Mouse (Mus musculus) thymus, postnatal 10 days (tissue): ENCODE data around the gene Rasl10b.

Experiments used
- DNase-seq, 2 experiments: peaks; one replicate each; pipeline ENCODE4 v3.0.0; 2021; ENCODE audit warnings: low spot score in 2 of 2

Gene Rasl10b

DNA sequence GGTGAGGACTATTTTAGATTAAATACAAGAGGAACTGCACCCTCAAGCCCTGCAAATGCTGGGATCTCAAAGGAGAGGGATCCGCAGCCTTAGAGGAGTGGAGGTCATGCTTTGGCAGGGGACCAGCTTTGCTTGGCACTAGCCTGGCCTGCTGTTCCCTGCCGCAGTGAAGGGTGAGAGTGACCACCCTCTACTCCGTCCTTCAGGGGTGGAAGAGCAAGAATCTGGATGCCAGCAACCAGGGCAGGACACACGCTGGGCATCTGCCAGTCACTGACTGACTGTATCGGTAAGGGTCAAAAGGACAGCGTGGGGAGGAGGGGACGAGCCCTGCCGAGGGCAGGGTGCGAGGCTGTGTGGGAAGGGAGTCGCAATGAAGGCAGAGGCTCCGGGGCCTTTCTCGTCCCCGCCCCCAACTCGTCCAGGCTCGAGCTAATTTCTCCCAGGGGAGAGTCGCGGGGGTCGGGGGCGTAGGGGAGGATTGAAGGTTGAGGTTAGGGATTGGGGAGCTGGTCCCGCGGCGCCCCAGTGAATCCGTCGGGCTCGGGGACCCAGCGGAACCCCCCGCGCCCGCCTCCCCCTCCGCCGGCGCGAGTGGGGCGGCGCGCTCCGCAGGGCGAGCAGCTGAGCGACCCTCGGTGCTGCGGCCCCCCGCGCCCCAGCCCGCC, at the start of gene Rasl10b:
TSS of gene Rasl10b (plus strand) at position 51 of the 668 bp plus-strand sequence.
- no peak for DNase-seq

DNA sequence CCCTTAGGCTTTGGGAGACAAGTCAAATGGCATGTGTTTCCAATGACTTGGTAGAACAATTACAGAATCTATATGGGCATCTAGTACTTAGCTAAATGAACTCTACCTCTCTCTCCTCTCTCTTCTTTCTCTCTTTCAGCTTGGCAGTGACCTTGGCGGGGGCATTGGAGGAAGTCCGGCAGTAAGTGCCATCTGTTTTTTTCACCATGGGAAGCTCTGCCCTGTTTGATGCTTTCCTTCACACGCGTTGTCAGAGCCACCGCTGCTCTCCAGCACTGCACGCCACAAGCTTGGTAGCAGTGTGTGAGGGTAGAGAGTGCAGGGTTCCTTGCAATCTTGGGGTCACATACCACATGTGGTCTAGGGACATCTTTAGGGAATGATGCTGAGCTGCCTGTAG, 44.3 kb upstream of the Rasl10b start:
- no peak for DNase-seq

DNA sequence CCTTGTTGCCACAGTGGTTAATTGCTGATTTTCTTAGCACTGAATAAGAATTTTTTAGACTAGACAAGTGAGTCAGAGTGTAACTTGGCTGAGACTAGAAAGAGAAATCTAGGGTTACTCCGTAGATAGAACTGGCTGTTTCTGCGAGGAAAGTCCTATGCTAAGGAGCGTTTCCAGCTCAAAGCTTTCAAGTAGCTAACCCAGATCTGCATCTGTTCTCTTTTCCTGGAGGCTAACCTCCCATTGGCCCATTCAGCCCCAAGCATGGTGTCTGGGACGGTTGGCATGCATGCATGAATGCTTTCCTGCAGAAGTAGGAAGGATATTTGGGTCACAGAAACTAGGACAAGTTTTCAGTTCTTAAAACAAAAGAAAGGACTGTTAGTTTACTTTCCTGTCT, 37.7 kb upstream of the Rasl10b start:
- DNase-seq, result no peak

DNA sequence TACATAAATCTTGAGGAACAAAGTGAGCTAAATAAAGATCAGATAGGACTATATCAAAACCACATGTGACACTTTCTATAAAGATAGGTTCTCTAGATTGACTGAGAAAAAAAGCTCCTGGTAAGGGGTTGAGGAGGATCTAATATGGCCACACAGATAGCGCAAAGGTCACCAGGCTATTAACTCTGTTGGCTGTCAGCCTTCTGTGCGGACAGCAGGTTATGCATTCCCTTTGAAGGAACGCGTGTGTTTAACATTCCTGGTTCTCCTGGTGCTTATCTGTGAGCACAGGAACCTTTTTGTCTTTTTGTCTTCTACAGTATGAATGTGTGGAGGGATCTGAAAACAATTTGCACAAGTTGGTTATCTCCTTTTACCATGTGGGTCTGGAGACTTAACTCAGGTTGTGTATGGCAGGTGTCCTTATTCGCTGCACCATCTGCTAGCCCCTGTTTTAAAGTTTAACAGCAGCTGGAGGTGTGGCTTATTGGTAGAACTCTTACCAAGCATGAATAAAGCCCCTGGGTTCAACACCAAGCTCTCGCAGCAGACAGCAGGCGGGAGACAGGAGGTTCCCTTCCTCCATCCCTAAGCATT, 29.1 kb upstream of the Rasl10b start:
- no peak for DNase-seq

DNA sequence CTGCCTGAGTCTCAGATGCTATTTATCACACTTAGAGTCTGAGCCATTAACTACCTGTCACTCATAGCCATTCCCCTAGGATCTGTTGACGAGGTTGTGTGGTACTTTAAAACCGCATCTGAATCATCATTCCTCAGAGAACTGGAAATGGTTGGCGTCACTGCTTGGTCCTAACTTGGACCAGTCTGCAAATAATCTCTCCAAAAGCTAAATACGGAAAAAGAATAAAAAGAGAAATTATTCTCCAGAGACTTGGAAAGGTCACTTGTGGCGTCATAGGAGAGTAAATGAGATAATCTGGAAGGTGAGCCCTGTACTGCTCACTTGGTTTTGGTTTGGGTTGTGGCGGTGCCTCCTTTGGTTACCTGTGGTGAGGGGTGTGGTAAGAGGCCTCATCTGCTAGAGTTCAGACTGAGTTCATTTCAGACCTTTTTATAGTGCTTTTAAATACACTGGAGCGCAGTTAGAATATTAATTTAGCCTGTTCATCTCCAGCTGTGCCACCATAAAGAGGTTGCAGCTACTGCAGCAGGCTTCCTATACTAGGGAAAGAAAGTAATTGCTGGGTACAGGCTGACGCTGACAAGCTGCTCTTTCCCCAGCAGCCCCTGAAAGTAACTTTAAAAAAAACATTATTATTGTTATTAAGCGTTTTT, 25.9 kb upstream of the Rasl10b start:
- no peak for DNase-seq

DNA sequence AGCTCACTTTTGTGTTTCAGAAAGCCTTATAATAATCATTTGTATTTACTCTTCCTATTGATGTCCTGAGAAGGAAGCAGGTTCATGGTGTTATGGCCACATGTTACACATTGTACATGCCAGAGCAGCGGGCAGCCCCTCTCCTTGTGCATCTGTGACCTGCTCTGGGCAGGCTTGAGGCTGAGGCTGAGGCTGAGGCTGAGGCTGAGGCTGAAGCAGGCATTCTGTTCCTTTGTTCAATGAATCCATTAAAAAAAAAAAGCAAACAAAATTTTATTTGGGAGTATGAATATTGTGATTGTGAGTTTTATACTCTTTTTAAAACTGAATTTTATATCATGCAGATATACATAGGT, 25.4 kb upstream of the Rasl10b start:
- DNase-seq, result no peak

DNA sequence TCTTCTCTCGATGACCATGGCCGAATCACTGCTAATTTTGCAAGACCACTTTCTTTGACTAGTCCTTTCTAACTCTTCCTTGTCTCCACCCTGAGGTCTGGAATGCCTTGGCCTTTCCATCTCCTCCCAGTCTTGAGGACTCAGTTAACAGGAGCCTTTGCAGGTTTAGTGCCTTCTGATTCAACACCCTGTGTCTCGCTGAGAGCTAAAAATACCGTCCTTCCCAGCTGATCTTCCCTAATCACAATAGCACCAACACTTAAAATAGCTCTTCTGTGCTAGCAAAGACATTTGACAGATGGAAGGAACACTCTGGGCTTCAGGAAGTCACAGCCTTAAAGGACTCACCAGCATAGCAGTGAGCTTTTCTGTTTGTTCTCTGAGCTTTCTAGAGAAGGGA, 15.9 kb upstream of the Rasl10b start:
- DNase-seq, result no peak

DNA sequence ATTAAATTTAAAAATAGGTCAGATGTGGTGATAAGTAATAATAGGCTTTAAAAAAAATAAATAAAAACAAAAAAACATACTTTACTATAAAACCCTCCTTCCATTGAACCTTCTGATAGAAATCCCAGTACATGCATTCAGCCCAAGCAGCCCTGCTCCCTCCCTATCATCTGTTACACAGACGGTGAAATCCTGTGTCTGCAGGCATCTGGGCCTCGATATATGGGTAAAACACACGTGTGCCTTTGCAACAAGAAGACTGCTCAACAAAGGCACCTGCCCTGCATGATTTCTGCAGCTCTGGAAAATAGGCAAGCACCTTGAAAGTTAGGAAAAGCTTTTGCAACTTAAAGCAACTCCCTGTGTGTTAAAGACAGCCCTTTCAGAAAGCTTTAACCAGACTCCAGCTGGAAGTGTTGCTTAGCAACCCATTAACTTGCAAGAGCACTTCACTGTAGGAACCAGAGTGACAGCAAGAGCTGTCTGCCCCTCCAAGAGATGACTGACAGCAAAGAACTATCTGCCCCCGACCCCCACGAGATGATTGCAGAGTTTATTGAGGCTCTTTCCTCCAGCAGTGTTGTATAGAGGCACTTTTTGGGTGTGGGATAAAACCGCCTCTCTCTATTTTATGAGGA, 14.0 kb upstream of the Rasl10b start:
- DNase-seq, result no peak

DNA sequence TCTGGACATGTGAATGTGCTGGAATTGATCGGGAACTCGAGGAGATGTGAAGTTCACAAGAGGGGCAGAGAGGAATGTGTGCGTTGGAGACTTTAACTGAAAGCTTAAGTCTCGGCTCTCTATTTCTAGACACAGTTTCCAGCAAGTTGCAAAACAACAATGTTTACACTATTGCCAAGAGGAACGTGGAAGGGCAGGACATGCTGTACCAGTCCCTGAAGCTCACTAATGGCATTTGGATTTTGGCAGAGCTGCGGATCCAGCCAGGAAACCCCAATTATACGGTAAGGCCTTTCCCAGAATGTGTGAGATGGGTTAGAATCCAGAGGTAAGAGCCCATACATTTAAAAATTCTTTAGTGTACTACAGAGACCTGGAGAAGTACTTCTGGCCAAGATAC, 11.3 kb upstream of the Rasl10b start:
- no peak for DNase-seq

DNA sequence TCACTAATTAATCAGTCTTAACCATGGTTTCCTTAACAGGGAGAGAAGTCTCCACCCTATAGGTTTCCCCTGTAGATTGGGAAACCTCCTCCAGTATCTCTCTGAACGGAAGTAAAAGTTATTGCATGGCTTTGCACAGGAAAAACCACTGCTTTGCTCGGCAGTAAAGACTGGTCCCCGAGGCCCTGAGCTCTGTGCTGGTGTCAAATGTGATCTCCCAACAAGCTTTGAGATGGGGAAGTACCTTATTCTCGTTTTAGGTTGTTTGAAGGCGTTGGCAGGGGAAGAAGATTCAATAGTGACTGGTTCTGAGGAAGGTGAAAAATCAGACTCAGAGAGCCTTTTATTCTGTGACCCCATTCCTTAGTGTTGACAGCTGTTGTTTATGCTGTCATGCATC, 10.2 kb upstream of the Rasl10b start:
- no peak for DNase-seq

DNA sequence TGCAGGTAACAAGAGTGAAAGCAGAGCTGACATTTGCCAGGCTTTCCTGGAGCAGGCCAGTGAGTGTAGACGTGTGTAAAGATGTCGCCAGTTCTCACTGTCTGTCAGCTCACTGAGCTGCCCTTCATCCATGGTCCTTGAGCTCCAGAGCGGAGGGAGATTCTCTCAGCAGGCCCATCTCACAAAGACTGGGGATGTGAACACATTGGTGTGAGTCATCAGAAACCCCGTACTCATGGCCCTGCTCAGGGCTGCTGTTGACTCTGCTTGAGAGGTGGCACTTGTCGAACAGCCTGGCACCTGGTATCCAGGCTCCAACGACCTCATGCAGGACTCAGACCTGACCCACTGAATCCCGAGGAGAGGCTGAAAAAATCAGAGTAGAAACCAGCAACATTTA, 5.2 kb upstream of the Rasl10b start:
- DNase-seq, result no peak

DNA sequence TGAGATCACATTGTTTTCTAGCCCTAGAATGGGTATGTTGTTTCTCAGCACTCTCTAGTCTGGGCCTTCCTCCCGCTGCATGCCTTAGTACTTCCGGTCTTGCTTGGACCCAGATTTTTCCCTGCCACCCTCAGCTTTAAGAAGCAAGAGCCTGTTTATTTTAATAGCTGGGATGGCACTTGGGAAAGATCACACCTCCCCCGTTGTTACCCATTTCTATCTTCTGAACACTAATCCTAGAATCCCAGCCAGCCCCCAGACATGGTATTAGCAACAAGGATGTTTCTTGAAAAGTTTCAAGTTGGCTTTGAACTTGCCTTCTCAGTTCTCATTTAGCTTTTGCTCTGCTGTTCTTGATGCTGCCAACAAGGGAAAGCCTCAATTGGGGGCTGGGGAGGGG, 2.5 kb upstream of the Rasl10b start:
- DNase-seq, result no peak

DNA sequence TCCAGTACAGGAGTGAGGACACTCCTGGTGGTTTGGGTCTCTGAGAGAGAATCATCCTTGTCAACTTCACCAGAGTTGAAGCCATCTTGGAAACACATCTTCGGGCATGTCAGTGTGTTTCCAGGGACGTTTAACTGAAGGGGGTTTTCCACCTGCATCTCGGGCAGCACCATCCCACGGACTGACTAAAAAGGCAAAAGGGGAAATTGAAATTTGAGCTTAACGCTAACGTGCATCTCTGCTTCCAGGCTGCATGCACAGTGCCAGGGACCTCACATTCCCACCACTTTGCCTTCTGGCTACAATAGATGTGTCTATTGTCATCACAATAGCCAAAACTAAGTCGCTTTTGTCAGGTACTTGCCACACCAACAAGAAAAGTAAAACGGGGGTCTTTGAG, 695 bp upstream of the Rasl10b start:
- DNase-seq, result no peak

DNA sequence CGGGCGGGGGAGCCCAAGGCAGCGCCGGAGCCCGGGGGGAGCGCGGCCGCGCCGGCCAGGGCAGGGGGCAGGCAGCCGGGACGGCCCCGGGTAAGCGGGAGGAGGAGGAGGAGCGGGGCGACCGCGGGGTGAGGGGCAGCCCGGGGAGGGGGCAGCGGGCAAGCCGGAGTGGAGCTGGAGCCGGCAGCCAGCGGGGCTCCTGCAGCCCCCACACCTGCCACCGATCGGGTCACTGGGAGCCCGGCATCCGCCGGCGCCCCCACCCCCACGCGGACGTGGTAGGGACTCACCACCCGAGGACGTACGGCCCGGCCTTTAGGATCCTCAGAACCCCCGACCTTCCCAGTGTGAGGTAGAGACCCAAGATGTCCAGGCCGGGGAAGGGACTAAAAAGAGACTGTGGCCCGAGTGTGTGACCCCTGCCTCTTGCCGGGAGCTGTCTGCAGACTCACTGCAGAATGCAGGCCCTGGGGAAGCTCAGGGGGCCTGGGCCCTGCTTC, 905 bp downstream of the Rasl10b start:
- no peak for DNase-seq

DNA sequence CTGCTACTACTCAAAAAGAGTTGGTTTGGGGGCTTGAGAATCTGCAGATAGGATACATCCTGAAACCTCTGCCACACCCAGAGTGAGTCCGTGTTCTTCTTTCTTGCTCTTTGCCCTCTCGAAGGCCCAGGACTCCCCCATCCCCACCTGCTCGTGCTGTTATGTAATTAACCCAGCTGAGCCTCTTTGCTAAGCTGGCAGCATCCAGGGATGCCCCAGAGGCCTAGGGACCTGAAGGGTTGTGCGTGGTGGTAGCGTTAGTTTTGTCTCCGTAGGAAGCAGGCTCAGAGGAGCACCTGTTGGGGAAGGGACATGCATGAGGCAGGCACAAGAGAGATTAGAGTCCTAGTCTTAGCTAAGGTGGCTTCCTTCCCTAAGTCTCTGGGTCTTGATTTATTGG, 1.6 kb downstream of the Rasl10b start:
- no peak for DNase-seq

DNA sequence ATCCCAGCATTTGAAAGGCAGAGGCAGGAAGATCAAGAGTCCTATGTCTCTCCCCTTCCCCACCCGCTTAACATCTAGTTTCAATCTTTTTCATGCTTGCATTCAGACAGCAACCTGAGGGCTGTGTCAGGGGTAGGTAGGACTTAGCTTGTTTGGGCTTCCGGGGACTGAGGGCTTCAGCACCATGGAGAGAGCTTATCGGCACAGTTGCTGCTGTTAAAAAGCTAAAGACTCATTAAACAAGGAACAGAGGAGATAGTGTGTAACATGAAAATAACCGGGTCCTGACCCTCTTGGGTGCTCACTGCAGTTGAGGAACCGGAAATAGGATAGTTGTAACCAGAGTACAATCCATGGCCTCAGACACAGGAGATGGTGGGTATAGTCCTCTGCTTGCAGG, 8.1 kb downstream of the Rasl10b start:
- peak in 1 of 2 experiments; percentile 70 for DNase-seq

DNA sequence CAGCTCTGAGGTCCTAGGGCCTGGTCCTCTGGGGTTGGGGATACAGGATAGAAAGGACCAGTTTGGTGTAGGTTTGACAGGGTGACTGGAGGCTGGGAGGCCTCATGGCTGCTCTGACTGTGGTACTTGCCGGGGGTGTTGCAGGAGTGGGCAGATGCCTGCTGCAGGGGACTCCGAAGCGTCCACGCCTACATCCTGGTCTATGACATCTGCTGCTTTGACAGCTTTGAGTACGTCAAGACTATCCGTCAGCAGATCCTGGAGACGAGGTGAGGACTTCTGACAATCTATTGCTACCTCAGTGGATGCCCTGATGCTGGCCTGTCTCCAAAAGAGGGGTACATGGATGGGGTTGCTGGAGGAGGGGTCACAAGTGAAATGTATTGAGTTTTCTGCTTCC, 8.8 kb downstream of the Rasl10b start:
- no peak for DNase-seq

DNA sequence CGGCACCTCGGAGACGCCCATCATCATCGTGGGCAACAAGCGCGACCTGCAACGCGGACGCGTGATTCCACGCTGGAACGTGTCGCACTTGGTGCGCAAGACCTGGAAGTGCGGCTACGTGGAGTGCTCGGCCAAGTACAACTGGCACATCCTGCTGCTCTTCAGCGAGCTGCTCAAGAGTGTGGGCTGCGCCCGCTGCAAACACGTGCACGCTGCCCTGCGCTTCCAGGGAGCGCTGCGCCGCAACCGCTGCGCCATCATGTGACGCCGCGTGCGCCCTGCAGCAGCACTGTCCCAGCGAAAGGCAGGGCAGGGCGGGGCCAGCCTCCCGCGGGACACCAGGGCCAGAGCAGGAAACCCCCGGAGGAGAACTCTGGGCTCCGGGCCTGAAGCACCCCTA, 9.6 kb downstream of the Rasl10b start:
- DNase-seq, result no peak

DNA sequence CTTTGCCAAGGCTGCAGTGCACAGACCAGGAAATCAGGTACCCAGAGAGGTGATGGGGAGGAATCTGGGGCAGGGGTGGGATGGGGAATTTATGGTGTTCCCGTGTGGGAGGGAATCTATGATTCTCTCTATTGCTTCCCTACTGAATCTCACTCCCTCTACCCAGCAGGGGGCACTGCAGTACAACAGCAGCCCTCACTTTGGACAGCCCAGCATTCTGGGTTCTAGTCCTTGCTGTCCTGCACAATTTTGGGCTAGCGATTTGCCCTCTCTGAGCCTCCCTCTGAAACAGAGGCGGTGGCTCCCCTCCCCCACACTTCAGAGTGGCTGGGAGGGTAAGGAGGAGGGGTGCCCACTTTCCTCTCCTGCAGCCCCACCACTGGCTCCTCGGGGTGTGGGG, 11.4 kb downstream of the Rasl10b start:
- DNase-seq, result no peak

DNA sequence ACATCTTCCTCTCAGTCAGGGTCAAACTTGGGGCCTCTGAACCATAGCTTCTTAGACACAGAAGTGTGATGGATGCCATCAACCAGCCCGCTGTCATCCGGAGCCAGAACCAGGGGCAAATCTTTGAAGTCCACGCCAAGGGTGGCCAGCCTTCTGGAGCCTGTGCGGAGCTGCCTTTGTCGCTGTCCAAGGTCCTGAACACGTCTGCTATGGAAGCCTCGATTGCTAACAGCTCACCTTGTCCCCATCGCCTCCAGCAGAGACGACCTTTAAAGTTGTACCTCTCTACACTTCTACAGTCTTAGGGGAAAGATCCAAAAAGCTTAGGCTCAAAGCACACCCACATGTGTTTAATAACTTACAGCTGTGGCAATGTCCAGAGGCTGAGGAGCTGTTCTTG, 12.4 kb downstream of the Rasl10b start:
- DNase-seq, result peak in 1 of 2 experiments; percentile 79

DNA sequence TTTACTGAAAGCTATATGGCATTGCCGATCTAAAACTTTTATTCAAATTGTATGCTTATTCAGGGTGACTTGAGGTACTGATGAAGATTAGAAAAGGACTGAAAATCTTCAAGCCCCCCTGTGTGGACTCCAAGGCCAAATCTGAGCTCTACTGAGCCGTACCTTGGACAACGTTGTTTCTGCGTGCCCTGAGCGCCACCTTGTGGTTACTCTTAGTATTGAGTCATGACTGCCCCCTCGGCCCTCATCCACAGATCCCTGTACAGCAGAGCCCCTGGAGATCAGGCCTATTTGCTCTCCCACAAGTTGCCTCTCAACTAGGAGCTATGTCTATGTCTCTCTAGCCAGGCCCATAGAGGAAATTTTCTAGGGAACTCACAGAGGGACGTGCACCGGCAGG, 15.7 kb downstream of the Rasl10b start:
- peak; percentile 25 to 74 for DNase-seq

DNA sequence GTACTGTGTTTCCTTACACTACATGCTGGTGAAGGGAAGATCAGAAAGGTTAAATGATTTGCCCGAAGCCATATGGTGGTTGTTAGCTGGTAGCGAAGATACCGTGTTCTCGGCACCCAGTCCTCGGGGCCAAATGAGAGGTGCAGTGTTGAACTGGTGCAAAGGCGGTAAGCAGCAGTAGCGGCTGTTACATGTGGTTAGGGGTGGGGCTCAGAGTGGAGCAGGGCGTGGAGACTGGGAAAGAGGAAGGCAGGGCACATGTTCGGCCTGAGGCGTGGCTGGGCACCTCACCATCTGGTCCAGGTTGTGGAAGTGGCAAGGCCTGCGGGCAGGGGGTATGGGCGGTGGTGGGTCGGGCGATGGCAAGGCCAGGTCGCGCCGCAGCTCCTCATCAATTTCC, 18.0 kb downstream of the Rasl10b start:
- DNase-seq, result no peak

DNA sequence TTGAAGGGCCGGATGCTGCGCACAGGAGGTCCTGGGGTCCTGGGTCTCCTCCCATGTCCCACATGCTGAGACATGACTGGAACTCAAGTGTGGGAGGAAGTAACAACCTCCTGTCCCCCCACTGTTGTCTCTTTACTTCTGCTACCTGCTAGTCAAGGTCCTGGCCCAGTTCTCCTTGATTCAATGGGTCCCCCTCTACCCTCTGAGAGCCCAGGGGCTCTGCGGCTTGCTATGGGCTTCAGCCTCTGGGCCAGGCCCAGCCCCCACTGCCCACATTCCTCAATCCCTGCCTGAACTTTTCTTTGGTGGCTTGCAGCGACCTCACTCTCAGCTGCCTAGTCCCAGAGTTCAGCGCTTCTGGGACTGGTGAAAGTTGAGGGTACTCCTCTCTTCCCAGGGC, 20.4 kb downstream of the Rasl10b start, which contains the start of gene Gas2l2:
TSS of gene Gas2l2 (minus strand) at position 101 of the 400 bp plus-strand sequence.
- no peak for DNase-seq
